8 mouse cellular contexts compared by ENCODE assay signal in the genomic region with DNA sequence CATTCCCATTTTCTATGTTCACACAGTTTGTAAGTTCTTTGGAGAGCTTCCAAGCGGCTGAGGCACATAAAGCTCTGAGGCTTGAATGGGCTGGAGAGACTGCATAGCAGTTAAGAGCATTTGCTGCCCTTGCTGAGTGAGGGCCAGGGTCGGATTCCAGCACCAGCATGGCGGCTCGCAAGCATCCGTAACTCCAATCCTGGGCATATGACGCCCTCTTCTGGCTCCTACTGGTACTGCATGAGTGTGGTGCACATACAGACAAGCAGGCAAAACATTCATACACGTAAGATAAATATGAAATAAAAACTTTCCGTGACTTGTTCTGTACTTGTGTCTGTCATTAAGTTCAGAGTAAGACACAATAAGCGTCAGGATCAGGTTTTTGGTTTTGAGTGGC. TPM values are rescaled to one million over a fixed set of nuclear protein-coding genes. Genes with fewer than 3 reads are reported as not detected.
DNase-seq lines count a peak whose midpoint lies in the region; ATAC-seq and TF ChIP-seq lines count a peak whose summit lies in the region.

No protein-coding gene starts in this region.

- H3K27ac ChIP-seq in midbrain, postnatal 0 days (ENCODE audit: low read depth, low read length), result no peak overlapping the region
- no peak overlapping the region for H3K27ac ChIP-seq in midbrain, embryonic 10.5 days (replicated peaks)
- peak overlapping the region; percentile 62; the same call in 1 of the 2 replicates for H3K27ac ChIP-seq in limb, embryonic 11.5 days (replicated peaks; ENCODE audit: low read depth, low read length)
- H3K27ac ChIP-seq in forebrain, embryonic 13.5 days, result no peak overlapping the region

- H3K4me1 ChIP-seq in midbrain, postnatal 0 days (ENCODE audit: insufficient read depth, low read length), result no peaks in the 10 kb centered on the region
- H3K4me1 ChIP-seq in midbrain, embryonic 10.5 days, result peaks cover 19% of the 10 kb centered on the region
- peaks cover 8% of the 10 kb centered on the region; the same call in 1 of the 2 replicates for H3K4me1 ChIP-seq in limb, embryonic 11.5 days (ENCODE audit: control insufficient read depth, insufficient read depth, low read length)
- H3K4me1 ChIP-seq in forebrain, embryonic 13.5 days, result no peaks in the 10 kb centered on the region

- no peaks in the 10 kb centered on the region for H3K9me3 ChIP-seq in midbrain, postnatal 0 days (ENCODE audit: low read length)
- no peaks in the 10 kb centered on the region for H3K9me3 ChIP-seq in midbrain, embryonic 10.5 days (replicated peaks)
- no peaks in the 10 kb centered on the region for H3K9me3 ChIP-seq in limb, embryonic 11.5 days (ENCODE audit: control insufficient read depth, low read length)
- no peaks in the 10 kb centered on the region; the same call in 1 of the 2 replicates for H3K9me3 ChIP-seq in forebrain, embryonic 13.5 days (replicated peaks)

- no peak overlapping the region for H3K4me2 ChIP-seq in midbrain, postnatal 0 days (ENCODE audit: low read depth, low read length, poor library complexity, severe bottlenecking)
- no peak overlapping the region for H3K4me2 ChIP-seq in limb, embryonic 11.5 days (ENCODE audit: low read depth, severe bottlenecking)
- H3K4me2 ChIP-seq in forebrain, embryonic 13.5 days, result no peak overlapping the region

- TF ChIP-seq CTCF in midbrain, postnatal 0 days (IDR thresholded peaks at IDR 0.05), result peak; percentile 61

- DNase-seq in midbrain, postnatal 0 days (ENCODE audit: low spot score), result no peak
- DNase-seq in midbrain, embryonic 10.5 days (ENCODE audit: low spot score), result no peak
- DNase-seq in adrenal gland, adult 2 months, result peak; percentile 45
- DNase-seq in forelimb bud, embryonic 11.5 days (ENCODE audit: low read depth, low spot score), result peak; percentile 52
- peak; percentile 75 for DNase-seq in limb, embryonic 11.5 days (ENCODE audit: low spot score)
- DNase-seq in retina, postnatal 1 day, result peak; percentile 42
- no peak for DNase-seq in urinary bladder, postnatal 10 days (ENCODE audit: low spot score)

- no peak for ATAC-seq in midbrain, postnatal 0 days (ENCODE audit: low FRiP score)
- ATAC-seq in limb, embryonic 11.5 days (ENCODE audit: insufficient number of reproducible peaks, low FRiP score, low TSS enrichment, low read depth), result no peak
- no peak for ATAC-seq in forebrain, embryonic 13.5 days

- H3K36me3 ChIP-seq in midbrain, postnatal 0 days (ENCODE audit: insufficient read depth, low read length), result no peaks in the 10 kb centered on the region
- H3K36me3 ChIP-seq in midbrain, embryonic 10.5 days, result no peaks in the 10 kb centered on the region
- no peaks in the 10 kb centered on the region for H3K36me3 ChIP-seq in limb, embryonic 11.5 days (ENCODE audit: control insufficient read depth, insufficient read depth, low read length)
- no peaks in the 10 kb centered on the region for H3K36me3 ChIP-seq in forebrain, embryonic 13.5 days (ENCODE audit: poor library complexity, severe bottlenecking)

- H3K9ac ChIP-seq in midbrain, postnatal 0 days (replicated peaks; ENCODE audit: low read length, poor library complexity, severe bottlenecking), result no peak overlapping the region
- H3K9ac ChIP-seq in limb, embryonic 11.5 days (ENCODE audit: low read length), result no peak overlapping the region
- H3K9ac ChIP-seq in forebrain, embryonic 13.5 days, result no peak overlapping the region

- WGBS in midbrain, postnatal 0 days, result 60% methylated on average over 9 of the region's 9 CpGs
- WGBS in midbrain, embryonic 10.5 days, result 58% methylated on average over 9 of the region's 9 CpGs
- 55% methylated on average over 9 of the region's 9 CpGs for WGBS in limb, embryonic 11.5 days
- 60% methylated on average over 9 of the region's 9 CpGs for WGBS in forebrain, embryonic 13.5 days

- no peaks in the 10 kb centered on the region for H3K27me3 ChIP-seq in midbrain, postnatal 0 days (ENCODE audit: insufficient read depth, low read length)
- H3K27me3 ChIP-seq in midbrain, embryonic 10.5 days (ENCODE audit: low read depth, poor library complexity, severe bottlenecking), result no peaks in the 10 kb centered on the region
- no peaks in the 10 kb centered on the region for H3K27me3 ChIP-seq in limb, embryonic 11.5 days (ENCODE audit: control insufficient read depth, insufficient read depth, low read length)
- H3K27me3 ChIP-seq in forebrain, embryonic 13.5 days, result no peaks in the 10 kb centered on the region

- H3K4me3 ChIP-seq in midbrain, postnatal 0 days (ENCODE audit: low read depth, low read length), result no peak overlapping the region
- no peak overlapping the region for H3K4me3 ChIP-seq in midbrain, embryonic 10.5 days
- no peak overlapping the region for H3K4me3 ChIP-seq in limb, embryonic 11.5 days (ENCODE audit: low read depth, low read length)
- H3K4me3 ChIP-seq in forebrain, embryonic 13.5 days, result no peak overlapping the region

RNA-seq across cellular contexts. Expression of gene Tnfsfm13, which starts 19.6 kb away (rescaled TPM):
- 1.3 and 1.8 TPM in 2 replicates for total RNA-seq in midbrain, postnatal 0 days (2014; rRNA removed)
- polyA plus RNA-seq in midbrain, postnatal 0 days (2015; fragmentation: Nextera tagmentation; extraction: Ambion mirVana), result 1.2 and 1.9 TPM in 2 replicates
- polyA plus RNA-seq in midbrain, embryonic 10.5 days (2016; fragmentation: Nextera tagmentation; extraction: Ambion mirVana), result 1.0 and 1.3 TPM in 2 replicates
- total RNA-seq in adrenal gland, adult 2 months (2021), result 1 to 10 TPM; 3.1 to 7.0 TPM
- 12.7 and 18.9 TPM in 2 replicates for polyA plus RNA-seq in adrenal gland, adult 2 months (2012; rRNA removed)
- 1.1 and 1.3 TPM in 2 replicates for polyA plus RNA-seq in limb, embryonic 11.5 days (2014; fragmentation: Nextera tagmentation; extraction: Ambion mirVana)
- 0.45 and 0.87 TPM in 2 replicates for polyA plus RNA-seq in forebrain, embryonic 13.5 days (2015; fragmentation: Nextera tagmentation; extraction: Ambion mirVana)

RNA-seq across cellular contexts. Expression of gene Tnfsf12, which starts 19.8 kb away (rescaled TPM):
- total RNA-seq in midbrain, postnatal 0 days (2014; rRNA removed), result 4.7 and 6.2 TPM in 2 replicates
- 4.3 and 4.5 TPM in 2 replicates for polyA plus RNA-seq in midbrain, postnatal 0 days (2015; fragmentation: Nextera tagmentation; extraction: Ambion mirVana)
- 1.2 and 1.4 TPM in 2 replicates for polyA plus RNA-seq in midbrain, embryonic 10.5 days (2016; fragmentation: Nextera tagmentation; extraction: Ambion mirVana)
- 10 to 100 TPM; 19.8 to 37.1 TPM for total RNA-seq in adrenal gland, adult 2 months (2021)
- polyA plus RNA-seq in adrenal gland, adult 2 months (2012; rRNA removed), result 44.7 and 57.4 TPM in 2 replicates
- 2.6 and 3.3 TPM in 2 replicates for polyA plus RNA-seq in limb, embryonic 11.5 days (2014; fragmentation: Nextera tagmentation; extraction: Ambion mirVana)
- polyA plus RNA-seq in forebrain, embryonic 13.5 days (2015; fragmentation: Nextera tagmentation; extraction: Ambion mirVana), result 1.00 and 1.1 TPM in 2 replicates

RNA-seq across cellular contexts. Expression of gene Tnfsf13, which starts 29.9 kb away (rescaled TPM):
- 0.27 and 0.57 TPM in 2 replicates for total RNA-seq in midbrain, postnatal 0 days (2014; rRNA removed)
- polyA plus RNA-seq in midbrain, postnatal 0 days (2015; fragmentation: Nextera tagmentation; extraction: Ambion mirVana), result 0.96 and 1.1 TPM in 2 replicates
- 0.11 and 0.30 TPM in 2 replicates for polyA plus RNA-seq in midbrain, embryonic 10.5 days (2016; fragmentation: Nextera tagmentation; extraction: Ambion mirVana)
- total RNA-seq in adrenal gland, adult 2 months (2021), result 1 to 10 TPM; 1.6 to 2.4 TPM
- 2.2 and 2.4 TPM in 2 replicates for polyA plus RNA-seq in adrenal gland, adult 2 months (2012; rRNA removed)
- polyA plus RNA-seq in limb, embryonic 11.5 days (2014; fragmentation: Nextera tagmentation; extraction: Ambion mirVana), result not detected in 2 replicates
- 0.15 and 0.43 TPM in 2 replicates for polyA plus RNA-seq in forebrain, embryonic 13.5 days (2015; fragmentation: Nextera tagmentation; extraction: Ambion mirVana)

RNA-seq across cellular contexts. Expression of gene Senp3, which starts 33.6 kb away (rescaled TPM):
- total RNA-seq in midbrain, postnatal 0 days (2014; rRNA removed), result 81.7 and 89.2 TPM in 2 replicates
- polyA plus RNA-seq in midbrain, postnatal 0 days (2015; fragmentation: Nextera tagmentation; extraction: Ambion mirVana), result 70.3 and 74.0 TPM in 2 replicates
- 112 and 114 TPM in 2 replicates for polyA plus RNA-seq in midbrain, embryonic 10.5 days (2016; fragmentation: Nextera tagmentation; extraction: Ambion mirVana)
- 10 to 100 TPM; 65.5 to 75.5 TPM for total RNA-seq in adrenal gland, adult 2 months (2021)
- polyA plus RNA-seq in adrenal gland, adult 2 months (2012; rRNA removed), result 34.3 and 37.5 TPM in 2 replicates
- polyA plus RNA-seq in limb, embryonic 11.5 days (2014; fragmentation: Nextera tagmentation; extraction: Ambion mirVana), result 125 and 127 TPM in 2 replicates
- 93.7 and 99.6 TPM in 2 replicates for polyA plus RNA-seq in forebrain, embryonic 13.5 days (2015; fragmentation: Nextera tagmentation; extraction: Ambion mirVana)

RNA-seq across cellular contexts. Expression of gene Polr2a, which starts 43.0 kb away (rescaled TPM):
- 16.9 and 25.1 TPM in 2 replicates for total RNA-seq in midbrain, postnatal 0 days (2014; rRNA removed)
- polyA plus RNA-seq in midbrain, postnatal 0 days (2015; fragmentation: Nextera tagmentation; extraction: Ambion mirVana), result 9.0 and 10.2 TPM in 2 replicates
- polyA plus RNA-seq in midbrain, embryonic 10.5 days (2016; fragmentation: Nextera tagmentation; extraction: Ambion mirVana), result 25.6 and 32.2 TPM in 2 replicates
- 10 to 100 TPM; 71.4 to 77.9 TPM for total RNA-seq in adrenal gland, adult 2 months (2021)
- polyA plus RNA-seq in adrenal gland, adult 2 months (2012; rRNA removed), result 20.6 and 38.3 TPM in 2 replicates
- 64.0 and 78.3 TPM in 2 replicates for polyA plus RNA-seq in limb, embryonic 11.5 days (2014; fragmentation: Nextera tagmentation; extraction: Ambion mirVana)
- polyA plus RNA-seq in forebrain, embryonic 13.5 days (2015; fragmentation: Nextera tagmentation; extraction: Ambion mirVana), result 23.2 and 24.1 TPM in 2 replicates

Comparison
In these comparisons a context has a peak if more than half of its experiments do, and no peak if none do; other contexts are left out.
1. DNase-seq: peak in adrenal gland, adult 2 months (single experiment), forelimb bud, embryonic 11.5 days (single experiment), limb, embryonic 11.5 days (single experiment) and retina, postnatal 1 day (single experiment); none in midbrain, postnatal 0 days (single experiment), midbrain, embryonic 10.5 days (single experiment) and urinary bladder, postnatal 10 days (single experiment).